Mouse (Mus musculus) left cerebral cortex, adult 18-20 months (tissue): ENCODE data around the gene Anp32e. TPM values are rescaled to one million over a fixed set of nuclear protein-coding genes. Genes with fewer than 3 reads are reported as not detected.
A peak's percentile ranks its signal among the peaks of the same experiment; 100 is the strongest.
"Not testable (repeated sequence)": the region's sequence is repeated elsewhere in the genome, so short reads cannot be mapped to it uniquely, and the experiment has no call there.

Source experiments
- DNase-seq, 2 experiments: peaks; one replicate each; pipeline ENCODE4 v3.0.0; 2021 to 2022; ENCODE audit warnings: low spot score in 2 of 2, mixed read lengths in 1 of 2
- total RNA-seq, 2 experiments: library from RNA; stranded (reverse); gene quantifications; 2 replicates each; pipeline ENCODE4 v1.2.3; 2021

Anp32e gene
- total RNA-seq, 2 experiments from 2014 or later = 95.1 to 109 TPM

GRCm38 (mm10) chr3:95938835-95939234 lies 9.8 kb downstream of the Anp32e start:
- DNase-seq = no peak

- no peak for DNase-seq
These were observed 13.7 kb downstream of the Anp32e start for GRCm38 (mm10) chr3:95942749-95943148.

GRCm38 (mm10) chr3:95943226-95943625 lies 14.2 kb downstream of the Anp32e start:
- no peak for DNase-seq

GRCm38 (mm10) chr3:95944742-95945141 lies 15.7 kb downstream of the Anp32e start:
- DNase-seq = no peak

- DNase-seq = no peak
These were observed 16.7 kb downstream of the Anp32e start for GRCm38 (mm10) chr3:95945731-95946240.

- DNase-seq = no peak
These were observed 19.3 kb downstream of the Anp32e start for GRCm38 (mm10) chr3:95948325-95948724.

- peak; percentile 85 to 91 for DNase-seq
These were observed 21.9 kb downstream of the Anp32e start for GRCm38 (mm10) chr3:95950763-95951551.

GRCm38 (mm10) chr3:95951566-95951965 lies 22.5 kb downstream of the Anp32e start:
- DNase-seq = not testable (repeated sequence)

- DNase-seq = no peak
These were observed 24.0 kb downstream of the Anp32e start for GRCm38 (mm10) chr3:95953023-95953422.

- DNase-seq = no peak
These were observed 24.5 kb downstream of the Anp32e start for GRCm38 (mm10) chr3:95953522-95953921.

GRCm38 (mm10) chr3:95954648-95955173 lies 25.7 kb downstream of the Anp32e start:
- DNase-seq = not testable (repeated sequence)

GRCm38 (mm10) chr3:95955318-95955717 lies 26.3 kb downstream of the Anp32e start:
- no peak for DNase-seq

GRCm38 (mm10) chr3:95957359-95958148 lies 28.5 kb downstream of the Anp32e start:
- peak in 1 of 2 experiments; percentile 24 for DNase-seq

- DNase-seq = no peak
These were observed 30.0 kb downstream of the Anp32e start for GRCm38 (mm10) chr3:95959082-95959481.

GRCm38 (mm10) chr3:95959807-95960206 lies 30.8 kb downstream of the Anp32e start:
- no peak for DNase-seq

GRCm38 (mm10) chr3:95962182-95962581 lies 33.1 kb downstream of the Anp32e start:
- DNase-seq = not testable (repeated sequence)

GRCm38 (mm10) chr3:95963230-95963629 lies 34.2 kb downstream of the Anp32e start:
- DNase-seq = no peak

- DNase-seq = peak in 1 of 2 experiments; percentile 39
These were observed 34.6 kb downstream of the Anp32e start for GRCm38 (mm10) chr3:95963681-95964080.

- peak; percentile 64 to 73 for DNase-seq
These were observed 36.7 kb downstream of the Anp32e start for GRCm38 (mm10) chr3:95965518-95966451.

- no peak for DNase-seq
These were observed 40.2 kb downstream of the Anp32e start for GRCm38 (mm10) chr3:95969277-95969676.

GRCm38 (mm10) chr3:95970661-95971060 lies 41.6 kb downstream of the Anp32e start:
- not testable (repeated sequence) for DNase-seq
